Mouse (Mus musculus) right cerebral cortex, postnatal 4 days (tissue): ENCODE measurements around the gene Rps16.

ENCODE experiments used
- DNase-seq: peaks from one replicate; pipeline ENCODE4 v3.0.0-alpha.2; 2022

The Rps16 gene

GRCm38 (mm10) chr7:28348601-28349000, 1.9 kb upstream of the Rps16 start:
- no peak for DNase-seq

GRCm38 (mm10) chr7:28351676-28352191, 1.3 kb downstream of the Rps16 start:
- no peak for DNase-seq

- no peak for DNase-seq
Observed at GRCm38 (mm10) chr7:28353267-28353666, 2.8 kb downstream of the Rps16 start.

GRCm38 (mm10) chr7:28354113-28354581, 3.7 kb downstream of the Rps16 start:
- DNase-seq = no peak

- DNase-seq = no peak
Observed at GRCm38 (mm10) chr7:28354596-28354995, 4.1 kb downstream of the Rps16 start.

- DNase-seq = no peak
Observed at GRCm38 (mm10) chr7:28355221-28355620, 4.8 kb downstream of the Rps16 start.

GRCm38 (mm10) chr7:28356981-28357380, 6.5 kb downstream of the Rps16 start:
- no peak for DNase-seq

GRCm38 (mm10) chr7:28357984-28358383, 7.5 kb downstream of the Rps16 start:
- no peak for DNase-seq

GRCm38 (mm10) chr7:28358431-28358830, 8.0 kb downstream of the Rps16 start:
- no peak for DNase-seq

GRCm38 (mm10) chr7:28359854-28360253, 9.4 kb downstream of the Rps16 start:
- no peak for DNase-seq

GRCm38 (mm10) chr7:28360291-28360690, 9.8 kb downstream of the Rps16 start:
- no peak for DNase-seq

GRCm38 (mm10) chr7:28361647-28362341, 11.3 kb downstream of the Rps16 start:
- DNase-seq = no peak

GRCm38 (mm10) chr7:28362441-28363060, 12.1 kb downstream of the Rps16 start:
- DNase-seq = no peak

- no peak for DNase-seq
Observed at GRCm38 (mm10) chr7:28367663-28368275, 17.3 kb downstream of the Rps16 start.

GRCm38 (mm10) chr7:28368276-28368920, 17.9 kb downstream of the Rps16 start:
- no peak for DNase-seq

- no peak for DNase-seq
Observed at GRCm38 (mm10) chr7:28370051-28370450, 19.6 kb downstream of the Rps16 start.

- no peak for DNase-seq
Observed at GRCm38 (mm10) chr7:28370977-28371513, 20.6 kb downstream of the Rps16 start.

- DNase-seq = no peak
Observed at GRCm38 (mm10) chr7:28371514-28371989, 21.1 kb downstream of the Rps16 start.

GRCm38 (mm10) chr7:28372251-28373108, 22.0 kb downstream of the Rps16 start, which contains the start of gene Plekhg2:
Gene Plekhg2, minus strand, starts transcription at chr7:28372599.
- DNase-seq = peak; percentile 96

- DNase-seq = peak; percentile 74
Observed at GRCm38 (mm10) chr7:28373131-28373581, 22.7 kb downstream of the Rps16 start.

- no peak for DNase-seq
Observed at GRCm38 (mm10) chr7:28373891-28374495, 23.5 kb downstream of the Rps16 start.
